Mouse (Mus musculus) forebrain, embryonic 14.5 days (tissue): ENCODE measurements around the gene Ank2. TPM values are rescaled to one million over a fixed set of nuclear protein-coding genes. Genes with fewer than 3 reads are reported as not detected.

ENCODE experiments used
- ATAC-seq: fragments of 200-750 bp; cut with Nextera tagmentation; 2 replicates; pipeline ENCODE4 v1.8.0; 2017; ENCODE audit warnings: mild to moderate bottlenecking, moderate library complexity
- DNase-seq: peaks from one replicate; pipeline ENCODE4 v3.0.0-alpha.2; 2015; ENCODE audit warnings: low spot score
- H3K27ac ChIP-seq: fragments of 300-500 bp; sonication (generic); 2 replicates; pipeline ENCODE4 v1.5.1; 2014; ENCODE audit warnings: low read depth, mild to moderate bottlenecking, control low read depth, low read length, moderate library complexity
- H3K27me3 ChIP-seq: fragments of 300-500 bp; sonication (generic); replicated peaks from 2 replicates; pipeline ENCODE4 v1.6.1; 2014; ENCODE audit warnings: low read length, control low read depth, mixed read lengths; ENCODE audit not compliant: control insufficient read depth, insufficient read depth
- H3K36me3 ChIP-seq: fragments of 300-500 bp; sonication (generic); 2 replicates; pipeline ENCODE4 v1.6.1; 2014; ENCODE audit warnings: low read length, control low read depth; ENCODE audit not compliant: control insufficient read depth, insufficient read depth
- H3K4me1 ChIP-seq: fragments of 300-500 bp; sonication (generic); 2 replicates; pipeline ENCODE4 v1.6.1; 2014; ENCODE audit warnings: antibody characterized with exemption, low read length, control low read depth; ENCODE audit not compliant: control insufficient read depth, insufficient read depth
- H3K4me2 ChIP-seq: fragments of 300-500 bp; sonication (generic); 2 replicates; pipeline ENCODE4 v1.6.1; 2014; ENCODE audit warnings: mild to moderate bottlenecking, control low read depth, low read length
- H3K4me3 ChIP-seq: fragments of 300-500 bp; sonication (generic); 2 replicates; pipeline ENCODE4 v1.5.1; 2014; ENCODE audit warnings: low read depth, low read length, control low read depth
- H3K9ac ChIP-seq: fragments of 300-500 bp; sonication (generic); 2 replicates; pipeline ENCODE4 v1.6.1; 2014; ENCODE audit warnings: mild to moderate bottlenecking, low read length, control low read depth, moderate library complexity
- H3K9me3 ChIP-seq: fragments of 300-500 bp; sonication (generic); replicated peaks from 2 replicates; pipeline ENCODE4 v1.6.1; 2016; ENCODE audit warnings: low read length, control low read depth, mixed read lengths; ENCODE audit not compliant: control insufficient read depth
- WGBS: fragments of 180-500 bp; shearing (Covaris S2); extraction: QIAGEN DNeasy Blood & Tissue Kit; methylation state at CpG from one replicate; pipeline ENCODE4 v1.1.7; 2014; 5-methylcytosine and 5-hydroxymethylcytosine counted together
- microRNA counts: library from miRNA; unstranded; fragments of <30 nt; microRNA quantifications from one replicate; lab custom pipeline; 2016
- microRNA-seq: library from miRNA; unstranded; fragments of <30 nt; microRNA quantifications from one replicate; pipeline ENCODE4, GENCODE M21; 2016
- polyA plus RNA-seq: library from polyadenylated mRNA; unstranded; fragments of >200 nt; fragmentation: Nextera tagmentation; extraction: Ambion mirVana; gene quantifications from 2 replicates; pipeline ENCODE4 v1.2.1, GENCODE M21; 2014

The Ank2 gene
- polyA plus RNA-seq, 1 experiment from 2014 or later: 61.8 TPM

- peak; percentile 81 for ATAC-seq
- WGBS: 13% methylated on average over 3 of the region's 3 CpGs
These were observed 595.6 kb downstream of the Ank2 start for GRCm38 (mm10) chr3:126903543-126903942.

GRCm38 (mm10) chr3:126886644-126887043 lies 612.5 kb downstream of the Ank2 start:
- DNase-seq (no peak), ATAC-seq (no peak)
- H3K4me1 ChIP-seq: no peaks in the 10 kb centered on the region
- no peaks in the 10 kb centered on the region for H3K36me3 ChIP-seq
- H3K4me2 ChIP-seq: no peak overlapping the region
- no peaks in the 10 kb centered on the region for H3K9me3 ChIP-seq
- no peak overlapping the region for H3K4me3 ChIP-seq
- H3K27ac ChIP-seq: no peak overlapping the region
- no peaks in the 10 kb centered on the region for H3K27me3 ChIP-seq
- no peak overlapping the region for H3K9ac ChIP-seq
- 63% methylated on average over 4 of the region's 4 CpGs for WGBS

More at GRCm38 (mm10) chr3:126903543-126903942, 595.6 kb downstream of the Ank2 start:
- Histone ChIP-seq H3K36me3 (no peaks in the 10 kb centered on the region), H3K27ac (no peak overlapping the region), H3K4me2 (no peak overlapping the region), H3K4me3 (no peak overlapping the region), H3K9ac (no peak overlapping the region), H3K27me3 (no peaks in the 10 kb centered on the region), H3K4me1 (no peaks in the 10 kb centered on the region), H3K9me3 (no peaks in the 10 kb centered on the region)
- DNase-seq: peak; percentile 80

GRCm38 (mm10) chr3:126886090-126886489 lies 613.1 kb downstream of the Ank2 start:
- no peak overlapping the region for H3K27ac ChIP-seq
- no peak overlapping the region for H3K4me2 ChIP-seq
- DNase-seq: no peak
- ATAC-seq: no peak
- WGBS: 83% methylated on average over 4 of the region's 4 CpGs
- H3K9ac ChIP-seq: no peak overlapping the region
- H3K9me3 ChIP-seq: no peaks in the 10 kb centered on the region
- no peaks in the 10 kb centered on the region for H3K4me1 ChIP-seq
- H3K27me3 ChIP-seq: no peaks in the 10 kb centered on the region
- H3K36me3 ChIP-seq: no peaks in the 10 kb centered on the region
- H3K4me3 ChIP-seq: no peak overlapping the region

DNA sequence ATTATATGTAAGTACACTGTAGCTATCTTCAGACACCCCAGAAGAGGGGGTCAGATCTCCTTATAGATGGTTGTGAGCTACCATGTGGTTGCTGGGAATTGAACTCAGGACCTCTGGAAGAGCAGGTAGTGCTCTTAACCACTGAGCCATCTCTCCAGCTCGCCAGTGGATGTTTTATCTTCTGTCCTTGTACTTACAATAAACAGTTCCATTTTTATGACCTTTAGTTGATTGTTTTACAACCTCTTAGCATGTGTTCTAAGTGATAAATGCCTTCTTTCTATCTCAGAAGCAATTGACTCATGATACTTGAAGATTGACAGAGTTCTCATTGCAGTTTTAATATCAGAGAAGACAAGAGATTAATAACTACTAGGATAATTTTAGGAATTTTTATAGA lies 620.9 kb downstream of the Ank2 start:
- 53% methylated on average over 1 of the region's 1 CpGs for WGBS
- Histone ChIP-seq H3K27me3 (no peaks in the 10 kb centered on the region), H3K4me3 (no peak overlapping the region), H3K27ac (no peak overlapping the region), H3K9ac (no peak overlapping the region), H3K4me2 (no peak overlapping the region), H3K9me3 (no peaks in the 10 kb centered on the region), H3K36me3 (no peaks in the 10 kb centered on the region), H3K4me1 (no peaks in the 10 kb centered on the region)
- DNase-seq: no peak
- no peak for ATAC-seq

MicroRNA genes within 50 kb of the gene (microRNA counts, 519-probe panel; counts per million panel counts)
- microRNA mmu-miR-302a (lab: Ali Mortazavi, UCI) (not detected), microRNA mmu-miR-302b (lab: Ali Mortazavi, UCI) (not detected), microRNA mmu-miR-302c (lab: Ali Mortazavi, UCI) (not detected), microRNA mmu-miR-302d (lab: Ali Mortazavi, UCI) (2,368 counts per million, percentile 10 among the panel's probes with 10 or more counts), microRNA mmu-miR-367 (lab: Ali Mortazavi, UCI) (not detected)

Small RNAs within 50 kb of the gene (microRNA-seq; reads per million reads assigned to microRNA genes)
- gene Gm44494: not detected
- gene Mir302a: 152 reads per million, percentile 62 among the genes with 10 or more reads in this experiment
- gene Mir302b: 54.7 reads per million, percentile 50 among the genes with 10 or more reads in this experiment
- gene Mir302c: 13.6 reads per million, percentile 35 among the genes with 10 or more reads in this experiment
- 109 reads per million, percentile 58 among the genes with 10 or more reads in this experiment for gene Mir302d
- gene Mir367: not detected

Other genes starting within 250 kb of the Ank2 start
- gene Larp7, start 54.0 kb upstream of the Ank2 start, polyA plus RNA-seq: 36.7 and 41.8 TPM in 2 replicates
- 4.0 and 4.1 TPM in 2 replicates for gene Zgrf1, start 54.1 kb upstream of the Ank2 start, polyA plus RNA-seq
- gene Neurog2, start 133.8 kb upstream of the Ank2 start, polyA plus RNA-seq: 80.6 and 88.7 TPM in 2 replicates